Mouse (Mus musculus) adrenal gland, adult 18-20 months (tissue): ENCODE data around the gene Elob. TPM values are rescaled to one million over a fixed set of nuclear protein-coding genes. Genes with fewer than 3 reads are reported as not detected.

Experiments used
- DNase-seq, 2 experiments: peaks; one replicate each; pipeline ENCODE4 v3.0.0; 2021 to 2022; ENCODE audit warnings: low spot score in 2 of 2
- long read RNA-seq, 2 experiments: library from polyadenylated mRNA; stranded (forward); transcript quantifications; one replicate each; pipeline ENCODE4 v2.0.0; 2021
- total RNA-seq, 2 experiments: library from RNA; stranded (reverse); gene quantifications; 1 replicate in 1 of 2; 2 replicates in 1 of 2; pipeline ENCODE4 v1.2.3; 2021

The Elob gene
- 100 to 1,000 TPM; 352 to 413 TPM for total RNA-seq
- long read RNA-seq, experiment 1, transcript Elob-202 (3 exons, 581 nt), result minor isoform, 8 of 67 reads
- long read RNA-seq, experiment 1, transcript Elob-201 (4 exons, 537 nt), result major isoform, 57 of 67 reads
- long read RNA-seq, experiment 1, partial matches to known transcripts, result 0 of 67 reads
- long read RNA-seq, experiment 1, other reads (novel, unspliced or antisense), result 0 of 67 reads
- long read RNA-seq, experiment 2, transcript Elob-205 (5 exons, 578 nt), result minor isoform, 8 of 304 reads
- long read RNA-seq, experiment 2, transcript Elob-204 (4 exons, 414 nt), result minor isoform, 11 of 304 reads
- long read RNA-seq, experiment 2, transcript Elob-202 (3 exons, 581 nt), result minor isoform, 26 of 304 reads
- long read RNA-seq, experiment 2, transcript Elob-201 (4 exons, 537 nt), result major isoform, 256 of 304 reads
- long read RNA-seq, experiment 2, partial matches to known transcripts, result 1 of 304 reads
- long read RNA-seq, experiment 2, other reads (novel, unspliced or antisense), result 2 of 304 reads

DNA sequence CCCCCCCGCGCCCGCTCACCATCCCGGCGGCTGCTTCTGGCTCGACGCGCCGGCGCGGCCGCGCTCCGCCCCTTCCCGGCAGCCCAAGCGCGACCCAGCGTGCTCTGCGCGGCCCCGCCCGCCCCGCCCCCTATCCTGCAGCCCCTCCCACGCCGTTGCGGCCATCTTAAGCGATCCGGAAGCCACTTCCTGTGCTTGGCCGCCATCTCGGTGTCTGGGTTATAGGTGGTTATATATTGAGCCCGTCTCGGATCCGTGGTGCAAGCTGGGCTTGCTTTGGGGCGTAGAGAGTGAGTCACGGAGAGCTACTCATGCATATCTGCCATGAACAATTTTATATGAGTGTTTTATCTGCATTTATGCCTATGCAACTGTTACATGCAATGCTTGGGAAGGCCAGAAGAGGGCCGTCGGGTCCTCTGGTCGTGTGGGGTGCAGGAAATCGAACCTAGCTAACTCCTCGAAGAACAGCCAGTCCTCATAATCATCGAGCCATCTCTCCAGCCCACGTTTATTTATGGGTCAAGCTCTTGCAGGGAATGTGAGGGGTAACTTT is at the start of gene Elob:
TSS of gene Elob (minus strand) at position 73 of the 556 bp plus-strand sequence.
- DNase-seq, result peak; percentile 73 to 78

DNA sequence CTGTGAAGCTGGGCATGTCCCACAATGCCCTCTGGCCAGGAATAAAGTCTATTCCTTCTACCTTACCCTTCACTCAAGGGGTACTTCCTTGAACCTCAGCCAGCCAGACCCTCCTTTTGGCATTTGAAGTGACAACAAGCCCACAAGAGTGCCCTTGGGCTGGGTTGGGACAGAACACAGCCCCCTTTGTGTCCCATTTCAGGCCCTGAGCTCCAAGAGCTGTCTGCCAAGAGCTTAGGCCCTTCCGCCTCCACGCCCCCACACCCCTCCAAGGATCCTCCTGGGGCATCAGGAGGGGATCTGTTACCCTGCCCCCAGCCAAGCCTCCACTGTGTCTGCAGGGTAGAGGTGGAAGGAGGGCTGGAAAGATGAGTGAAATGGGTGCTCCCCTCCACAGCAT is 48.2 kb upstream of the Elob start:
- no peak for DNase-seq

DNA sequence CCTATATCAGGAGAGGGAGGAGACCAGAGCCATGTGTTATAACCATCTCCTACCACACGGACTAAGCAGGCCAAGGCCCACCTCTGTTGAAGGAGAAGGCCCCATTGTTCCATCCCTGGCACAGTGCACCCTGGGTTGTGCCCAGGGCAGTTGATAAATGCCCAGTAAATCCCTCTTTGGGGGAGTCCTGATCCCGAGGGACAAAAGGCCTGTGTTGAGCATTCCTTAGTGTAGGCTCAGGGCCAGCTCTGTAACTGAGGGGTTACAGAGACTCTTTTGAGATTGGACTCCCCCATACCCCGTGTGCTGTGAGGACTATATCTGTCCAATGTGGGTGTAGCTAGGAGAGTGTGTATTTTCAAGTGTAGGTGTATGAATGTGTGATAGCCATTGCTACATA is 47.8 kb upstream of the Elob start:
- DNase-seq, result no peak

DNA sequence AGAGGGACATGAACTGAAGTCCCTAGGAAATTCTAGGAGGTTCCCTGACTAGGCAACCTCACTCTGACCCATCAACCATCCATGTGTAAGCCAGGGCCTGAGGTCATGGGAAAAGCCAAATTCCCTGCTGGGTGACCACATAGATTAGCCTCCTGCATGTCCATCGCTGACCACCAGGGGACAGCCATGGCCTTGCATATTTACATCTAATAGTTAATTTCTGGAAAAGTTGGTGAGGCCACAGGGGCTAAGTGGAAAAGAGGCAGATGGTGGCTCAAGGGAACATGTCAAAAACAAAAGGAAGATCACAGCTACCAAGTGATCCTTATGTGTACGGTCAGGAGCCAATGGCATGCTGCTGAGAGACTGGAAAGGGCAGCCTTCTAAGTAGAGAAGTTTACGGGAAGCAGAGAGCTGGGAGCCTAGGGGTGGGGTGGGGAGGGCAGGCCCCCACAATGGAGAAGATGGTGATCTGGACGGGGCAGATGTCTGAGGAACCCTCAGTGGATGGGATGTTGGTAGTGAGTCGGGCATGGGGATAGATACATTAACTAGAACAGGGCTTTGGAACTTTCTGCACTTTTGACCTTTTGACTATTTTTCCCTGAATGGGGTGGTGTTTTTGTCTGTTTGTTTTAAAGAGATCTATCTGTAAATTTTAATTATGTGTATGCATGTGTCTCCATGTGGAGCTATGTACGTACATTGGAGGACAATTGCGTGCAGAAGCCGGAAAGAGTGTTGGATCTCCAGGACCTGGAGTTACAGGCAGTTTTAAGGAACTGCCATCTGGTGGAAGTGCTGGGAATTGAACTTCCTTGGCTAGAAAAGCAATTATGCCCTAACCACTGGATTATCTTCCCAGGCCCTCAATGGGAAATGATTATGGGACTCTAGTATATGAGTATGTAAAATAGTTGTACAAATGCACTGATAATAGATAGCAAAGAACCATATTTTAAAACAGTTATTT is 45.2 kb upstream of the Elob start:
- DNase-seq, result peak; percentile 30 to 42

DNA sequence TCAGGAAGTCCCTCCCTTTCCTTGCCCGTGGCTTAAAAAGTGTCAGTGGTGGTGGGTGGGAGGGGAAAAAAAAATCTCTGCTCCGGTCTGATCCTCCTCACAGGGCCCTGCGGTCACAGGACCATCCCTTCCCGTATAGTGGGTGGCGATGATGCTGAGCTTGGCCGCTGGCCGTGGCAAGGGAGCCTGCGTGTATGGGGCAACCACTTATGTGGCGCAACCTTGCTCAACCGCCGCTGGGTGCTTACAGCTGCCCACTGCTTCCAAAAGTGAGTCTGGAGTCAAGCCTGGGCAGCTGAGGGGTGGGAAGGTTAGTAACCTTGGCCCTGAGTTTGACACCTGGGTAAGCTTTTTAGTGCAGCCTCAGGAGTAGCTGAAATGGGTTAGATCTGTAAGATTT is 39.6 kb upstream of the Elob start:
- DNase-seq, result no peak

DNA sequence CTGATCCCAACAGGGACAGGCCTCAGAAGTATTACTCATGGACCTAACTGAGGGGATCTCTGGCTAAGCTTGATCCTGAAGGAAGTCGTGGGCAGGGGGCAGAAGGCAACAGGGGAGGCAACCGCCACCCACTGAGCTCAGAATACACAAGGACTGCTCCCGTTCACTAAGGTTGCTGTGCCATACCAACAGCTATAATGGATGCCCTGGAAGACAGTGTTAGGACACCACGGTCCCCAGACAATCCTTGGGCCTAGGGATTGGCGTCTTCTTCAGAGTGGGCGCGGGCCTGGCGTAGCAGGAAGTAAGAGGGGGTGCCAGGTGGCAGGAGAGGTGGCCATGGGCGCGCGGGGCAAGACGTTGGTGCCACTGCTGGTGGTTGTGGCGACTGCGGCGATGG is 38.8 kb upstream of the Elob start, which contains the start of gene Prss21:
TSS of gene Prss21 (plus strand) at position 301 of the 400 bp plus-strand sequence.
- no peak for DNase-seq

DNA sequence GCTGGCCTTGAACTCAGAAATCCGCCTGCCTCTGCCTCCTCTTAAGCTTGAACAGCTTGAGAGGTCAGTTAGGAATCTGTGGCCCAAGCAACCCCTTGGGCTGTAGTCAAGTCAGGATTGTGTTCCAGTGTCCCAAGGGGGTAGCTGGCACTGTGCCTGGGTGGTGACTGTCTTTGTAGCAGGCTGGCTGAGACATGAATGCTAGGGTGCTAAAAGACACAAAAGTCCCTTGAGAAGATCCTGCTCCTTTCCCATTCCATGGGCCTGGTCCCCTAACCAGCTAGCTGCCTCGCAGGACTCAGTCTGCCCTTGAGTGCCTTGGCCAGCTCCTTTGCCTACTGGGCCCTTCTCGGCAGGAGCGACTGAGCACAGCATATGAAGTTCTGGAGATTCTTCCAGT is 34.0 kb upstream of the Elob start:
- no peak for DNase-seq

DNA sequence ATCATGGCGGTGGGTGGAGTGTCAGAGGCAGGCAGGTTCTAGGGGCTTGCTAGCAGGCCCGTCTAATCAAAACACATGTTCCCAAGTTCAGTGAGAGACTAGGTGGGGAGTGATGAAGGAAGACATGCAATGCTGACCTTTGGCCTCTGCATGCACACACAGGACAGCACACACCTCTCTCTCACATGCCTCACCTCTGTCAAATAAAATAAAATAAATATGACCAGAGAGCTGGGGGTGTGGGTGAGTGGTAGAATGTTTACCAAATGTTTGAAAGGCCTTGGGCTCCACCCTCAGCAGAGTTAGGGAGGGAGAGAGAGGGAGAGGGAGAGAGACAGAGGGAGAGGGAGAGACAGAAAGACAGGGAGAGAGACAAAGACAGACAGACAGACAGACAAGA is 29.0 kb upstream of the Elob start:
- no peak for DNase-seq

DNA sequence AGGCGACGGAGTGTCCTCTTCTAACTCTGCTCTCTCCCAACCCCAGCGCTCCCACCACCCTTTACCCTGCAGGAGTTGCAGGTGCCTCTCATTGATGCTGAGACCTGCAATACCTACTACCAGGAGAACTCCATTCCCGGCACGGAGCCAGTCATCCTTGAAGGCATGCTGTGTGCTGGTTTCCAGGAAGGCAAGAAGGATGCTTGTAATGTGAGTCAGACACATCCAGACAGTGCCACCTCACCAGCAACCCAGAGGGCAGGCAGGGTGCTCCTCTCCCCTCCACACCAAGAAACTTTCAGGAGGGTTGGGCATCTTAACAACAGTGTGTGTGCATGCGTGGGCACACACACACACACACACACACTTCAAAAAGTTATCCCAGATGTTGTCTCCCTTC is 28.3 kb upstream of the Elob start:
- DNase-seq, result no peak

DNA sequence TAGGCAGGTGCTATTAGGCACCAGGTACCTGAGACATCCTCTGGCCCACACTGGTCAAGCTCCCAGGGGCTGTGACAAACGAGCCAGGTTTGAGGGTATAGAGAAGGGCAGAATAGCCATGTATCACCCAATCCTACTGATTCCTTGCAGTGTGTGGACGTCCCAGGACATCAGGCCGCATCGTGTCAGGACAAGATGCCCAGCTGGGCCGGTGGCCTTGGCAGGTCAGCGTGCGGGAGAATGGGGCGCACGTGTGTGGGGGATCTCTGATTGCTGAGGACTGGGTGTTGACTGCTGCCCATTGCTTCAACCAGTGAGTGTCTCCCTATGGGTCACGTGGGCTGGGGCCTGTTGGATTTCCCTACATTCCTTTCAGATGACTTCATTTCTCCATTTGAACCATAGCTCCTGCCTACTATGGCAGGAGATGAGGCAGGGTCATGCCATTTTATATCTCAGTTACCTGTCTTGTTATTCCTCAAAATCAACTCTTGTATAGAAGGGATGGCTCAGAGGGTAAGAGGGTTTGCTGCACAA is 25.4 kb upstream of the Elob start:
- no peak for DNase-seq

DNA sequence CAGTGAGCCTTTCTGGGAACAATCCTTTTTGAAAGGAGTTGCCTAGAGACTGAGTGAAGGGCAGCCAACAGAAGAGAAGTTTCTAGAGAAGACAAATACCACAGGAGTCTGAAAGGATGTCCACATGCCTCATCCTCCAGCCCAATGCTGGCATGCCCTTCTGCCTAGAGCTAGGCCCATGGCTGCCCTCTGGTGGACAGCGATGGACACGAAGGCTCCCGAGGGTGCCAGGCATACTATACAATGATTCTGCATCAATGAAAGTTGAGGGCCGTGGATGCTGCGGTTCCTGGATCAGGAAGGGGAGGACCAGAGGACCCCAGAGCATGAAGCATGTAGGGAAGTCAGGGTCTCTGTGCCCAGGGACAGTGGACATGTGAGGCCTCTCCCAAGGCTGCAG is 24.4 kb upstream of the Elob start:
- peak; percentile 43 to 58 for DNase-seq

DNA sequence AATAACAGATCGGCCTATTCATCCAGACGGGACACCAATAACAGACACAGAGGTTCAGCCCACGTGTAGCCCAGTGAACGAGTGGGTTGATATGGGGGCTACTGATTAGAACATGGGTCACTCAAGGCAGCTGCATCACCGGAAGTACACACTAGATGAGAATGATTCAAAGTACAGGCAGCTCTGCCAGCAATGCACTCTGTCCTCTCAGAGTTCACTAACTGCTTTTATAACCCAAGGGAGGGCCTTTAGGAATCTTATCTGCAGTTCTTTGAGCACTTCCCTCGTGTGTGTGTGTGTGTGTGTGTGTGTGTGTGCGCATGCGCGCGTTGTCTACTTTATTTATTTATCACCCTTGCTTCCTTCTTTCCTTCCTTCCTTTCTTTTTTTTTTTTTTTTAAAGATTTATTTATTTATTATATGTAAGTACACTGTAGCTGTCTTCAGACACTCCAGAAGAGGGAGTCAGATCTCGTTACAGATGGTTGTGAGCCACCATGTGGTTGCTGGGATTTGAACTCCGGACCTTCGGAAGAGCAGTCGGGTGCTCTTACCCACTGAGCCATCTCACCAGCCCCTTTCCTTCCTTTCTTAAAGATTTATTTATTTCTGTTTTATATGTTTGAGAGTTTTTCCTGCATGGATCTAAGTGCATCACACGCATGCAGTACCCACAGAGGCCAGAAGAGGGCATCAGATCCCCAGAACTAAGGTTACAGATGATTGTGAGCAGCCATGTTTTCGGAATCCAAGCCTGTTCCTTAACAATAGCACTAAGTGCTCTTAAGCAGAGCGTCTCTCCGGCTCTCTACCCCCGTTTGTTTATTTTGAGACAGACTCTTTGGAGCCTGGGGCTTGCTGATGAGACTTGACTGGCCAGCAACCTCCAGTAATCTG is 22.2 kb upstream of the Elob start:
- DNase-seq, result peak; percentile 51 to 72

DNA sequence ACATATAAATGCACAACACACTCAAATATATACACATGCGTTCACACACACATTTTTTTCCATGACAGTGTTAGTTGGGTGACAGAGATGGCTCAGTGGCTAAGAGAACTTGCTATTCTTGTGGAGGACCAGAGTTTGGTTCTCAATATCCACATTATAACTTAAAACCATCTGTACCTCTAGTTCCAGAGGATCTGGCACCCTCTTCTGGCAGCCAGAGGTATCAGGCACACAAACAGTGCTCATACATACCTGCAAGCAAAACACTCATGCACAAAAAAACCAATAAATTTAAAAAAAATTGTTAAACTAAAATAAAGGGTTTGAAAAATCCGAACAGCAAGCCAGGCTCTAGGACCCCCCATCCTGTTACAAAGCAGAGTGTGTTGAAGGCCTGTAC is 21.1 kb upstream of the Elob start:
- no peak for DNase-seq

DNA sequence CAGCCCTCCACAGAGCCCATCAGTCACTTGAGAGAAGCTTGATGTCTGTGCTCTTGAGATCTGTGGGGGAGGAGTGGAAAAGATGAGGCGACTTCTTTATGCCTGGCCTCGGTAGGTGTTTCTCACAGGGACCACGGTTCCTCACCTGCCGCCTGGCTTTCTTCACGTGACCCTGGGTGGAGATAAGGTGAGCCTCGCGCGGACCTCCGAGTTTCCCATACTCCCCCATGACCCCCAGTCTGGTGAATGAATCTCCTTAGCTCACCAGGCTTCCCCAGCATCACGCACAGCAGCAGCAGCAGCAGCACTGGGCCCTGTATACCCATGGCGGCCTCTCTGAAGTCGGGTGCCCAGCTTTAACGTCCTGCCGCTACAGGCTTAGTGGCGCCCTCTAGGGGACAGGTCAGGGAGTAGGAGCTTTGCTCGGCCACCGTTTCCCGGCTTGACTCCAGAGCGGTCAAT is 14.9 kb upstream of the Elob start, which contains the start of the genes Prss32 and Prss41:
TSS of gene Prss32 (plus strand) at position 44 of the 462 bp plus-strand sequence.
TSS of gene Prss41 (minus strand) at position 361 of the 462 bp plus-strand sequence.
- peak; percentile 52 to 63 for DNase-seq

DNA sequence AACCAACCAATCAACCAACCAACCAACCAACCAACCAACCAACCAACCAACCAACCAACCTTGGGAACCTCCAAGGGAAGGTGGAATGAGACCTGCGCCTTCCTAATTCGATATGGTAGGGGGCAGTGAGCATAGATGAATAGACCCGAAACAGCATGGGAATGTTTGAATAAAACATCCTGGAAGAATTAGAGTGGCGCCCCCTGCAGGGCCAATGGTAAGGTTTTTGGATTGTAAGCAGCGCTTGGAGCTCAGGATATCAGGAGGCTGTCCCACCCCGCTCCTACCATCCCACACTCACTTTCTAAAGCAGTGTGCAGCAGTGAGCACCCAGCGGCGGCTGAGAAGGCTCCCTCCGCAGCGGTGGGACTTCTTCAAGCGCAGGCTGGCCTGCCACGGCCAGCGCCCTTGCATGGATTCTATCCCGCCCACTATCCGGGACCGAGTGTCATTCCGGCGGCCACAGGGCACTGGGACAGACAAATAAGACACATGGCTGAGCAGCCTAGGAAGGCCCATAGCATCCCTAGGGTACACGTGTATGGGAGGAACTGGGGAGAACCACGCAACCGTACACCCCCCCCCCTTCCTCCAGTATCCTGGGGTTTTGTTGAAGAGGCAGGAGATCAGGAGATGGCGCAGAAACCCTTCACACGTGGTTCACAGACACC is 14.3 kb upstream of the Elob start:
- DNase-seq, result peak in 1 of 2 experiments; percentile 19

DNA sequence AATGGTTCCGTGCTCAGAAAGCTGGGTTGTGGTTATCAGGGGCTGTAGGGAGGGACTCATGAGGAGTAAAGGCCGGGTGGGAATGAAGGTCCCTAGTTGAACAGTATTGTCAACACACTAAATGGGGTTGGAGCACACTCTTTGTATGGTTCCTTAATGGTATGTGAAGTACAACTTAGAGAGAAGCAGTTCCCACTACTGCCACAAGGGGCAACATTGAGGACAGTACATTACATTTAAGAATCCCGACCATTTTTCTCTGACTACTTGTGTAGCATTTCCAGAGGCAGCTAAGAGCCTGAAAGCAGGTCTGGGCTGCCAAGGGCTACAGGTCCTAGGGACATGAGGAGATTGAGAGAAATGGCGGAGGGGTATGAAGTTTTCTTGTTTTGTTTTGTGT is 12.2 kb upstream of the Elob start:
- peak; percentile 41 to 53 for DNase-seq

DNA sequence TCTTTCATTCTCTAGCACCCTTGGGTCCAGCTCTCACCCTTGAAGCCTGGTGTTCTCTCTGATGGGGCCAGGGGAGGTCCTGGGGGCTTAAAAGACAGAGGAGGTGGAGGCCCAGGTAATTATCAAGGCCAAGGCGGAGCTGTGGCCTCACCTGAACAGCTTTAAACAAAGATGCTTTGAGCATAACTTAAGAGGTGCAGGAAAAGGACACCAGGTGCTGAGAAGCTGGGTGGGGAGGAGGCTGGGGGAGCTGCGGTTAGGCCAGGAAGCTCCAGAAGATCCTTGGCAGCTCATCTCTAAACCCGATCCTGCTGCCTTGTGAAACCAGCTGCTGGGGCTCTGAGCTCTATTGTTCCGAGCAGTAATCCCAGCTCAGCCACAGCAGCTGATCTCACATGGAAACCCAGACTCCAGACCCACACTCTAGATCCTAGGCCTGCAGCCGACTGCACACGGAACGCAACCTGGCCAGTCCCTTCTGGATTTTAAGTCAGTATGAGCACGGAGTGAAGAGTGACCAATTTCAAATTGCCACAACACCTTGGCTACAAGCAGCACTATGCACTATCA is 7.2 kb upstream of the Elob start, which contains the start of gene Prss33:
TSS of gene Prss33 (minus strand) at position 51 of the 570 bp plus-strand sequence.
- DNase-seq, result no peak

DNA sequence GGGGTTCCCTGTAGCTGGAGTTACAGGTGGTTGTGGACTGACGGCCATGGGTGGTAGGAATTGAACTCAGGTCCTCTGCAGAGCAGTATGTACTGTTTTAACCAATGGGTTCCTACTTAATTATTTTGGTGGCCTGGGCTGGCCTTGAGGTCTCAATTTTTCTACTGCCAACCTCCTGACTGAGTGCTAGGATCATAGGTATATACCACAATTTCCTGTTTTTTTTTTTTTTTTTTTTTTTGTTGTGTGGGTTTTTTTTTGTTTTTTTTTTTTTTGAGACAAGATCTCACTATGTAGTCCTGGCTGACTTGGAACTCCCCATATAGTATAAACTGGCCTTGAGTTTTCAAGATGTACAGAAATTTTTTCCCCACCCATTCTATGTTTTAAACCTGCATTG is 2.3 kb upstream of the Elob start:
- DNase-seq, result no peak
